34 mouse cellular contexts compared by ENCODE assay signal in genomic region chr13:53636011-53636410, GRCm38 (mm10).
"Had no signal": no experiment of that assay in that cellular context is flagged by ENCODE, and none has a peak within 500 bp of the region (broad histone marks: within the 10 kb centered on the region; RNA-seq: fewer than 3 reads in every experiment).

No protein-coding gene starts in this region.

- H3K27ac ChIP-seq: heart, embryonic 13.5 days; heart, embryonic 15.5 days; hindbrain, embryonic 10.5 days; hindbrain, embryonic 12.5 days; hindbrain, embryonic 13.5 days; hindbrain, embryonic 14.5 days; hindbrain, embryonic 15.5 days; hindbrain, postnatal 0 days; intestine, embryonic 15.5 days; kidney, embryonic 15.5 days; kidney, postnatal 0 days; layer of hippocampus, adult 2 months; left cerebral cortex, adult 2 months had no signal

- DNase-seq: heart, postnatal 10 days; heart, postnatal 14 days; heart, postnatal 36 days; kidney, adult 11 months; kidney, adult 18-20 months; kidney, adult 2 months; kidney, adult 8-10 months; kidney, adult 9 months; kidney, postnatal 10 days; kidney, postnatal 14 days; kidney, postnatal 25 days; kidney, postnatal 36 days; kidney, postnatal 4 days; layer of hippocampus, adult 9-11 months; layer of hippocampus, postnatal 36 days had no signal

- H3K4me1 ChIP-seq: heart, embryonic 12.5 days; heart, embryonic 13.5 days; heart, embryonic 15.5 days; hindbrain, embryonic 10.5 days; hindbrain, embryonic 12.5 days; intestine, embryonic 15.5 days; kidney, embryonic 15.5 days had no signal

- H3K9me3 ChIP-seq: heart, embryonic 12.5 days; heart, embryonic 13.5 days; heart, embryonic 15.5 days; hindbrain, embryonic 10.5 days; hindbrain, embryonic 12.5 days; hindbrain, embryonic 13.5 days; hindbrain, embryonic 15.5 days; intestine, embryonic 15.5 days; kidney, embryonic 15.5 days had no signal

- H3K4me3 ChIP-seq: heart, embryonic 12.5 days; heart, embryonic 13.5 days; heart, embryonic 15.5 days; hindbrain, embryonic 10.5 days; hindbrain, embryonic 12.5 days; hindbrain, embryonic 13.5 days; hindbrain, embryonic 15.5 days; intestine, embryonic 15.5 days; kidney, embryonic 15.5 days; layer of hippocampus, adult 2 months; left cerebral cortex, adult 2 months had no signal

- ATAC-seq: hindbrain, embryonic 16.5 days; hindbrain, postnatal 0 days; inflammation-experienced regulatory T-cells, adult 6 months; intestine, embryonic 15.5 days; intestine, embryonic 16.5 days; intestine, postnatal 0 days had no signal

- H3K36me3 ChIP-seq: heart, embryonic 12.5 days; heart, embryonic 13.5 days; heart, embryonic 15.5 days; hindbrain, embryonic 10.5 days; hindbrain, embryonic 12.5 days; hindbrain, embryonic 13.5 days; hindbrain, embryonic 15.5 days; intestine, embryonic 15.5 days; kidney, embryonic 15.5 days had no signal

- H3K27me3 ChIP-seq: heart, embryonic 12.5 days; heart, embryonic 13.5 days; heart, embryonic 15.5 days; hindbrain, embryonic 12.5 days; hindbrain, embryonic 15.5 days; intestine, embryonic 15.5 days; kidney, embryonic 15.5 days had no signal

- H3K9ac ChIP-seq: heart, embryonic 12.5 days; heart, embryonic 13.5 days; heart, embryonic 15.5 days; hindbrain, embryonic 12.5 days; hindbrain, embryonic 13.5 days; hindbrain, embryonic 14.5 days; hindbrain, embryonic 15.5 days; intestine, embryonic 15.5 days; kidney, embryonic 15.5 days had no signal

- H3K4me2 ChIP-seq: heart, embryonic 11.5 days; heart, embryonic 12.5 days; heart, embryonic 13.5 days; heart, embryonic 15.5 days; hindbrain, embryonic 12.5 days; hindbrain, embryonic 13.5 days; hindbrain, embryonic 14.5 days; hindbrain, embryonic 15.5 days; intestine, embryonic 15.5 days; kidney, embryonic 15.5 days had no signal
